Mouse (Mus musculus) ovary, adult 18-20 months (tissue): ENCODE measurements around the gene Gm49322.
"Not testable (repeated sequence)": the region's sequence is repeated elsewhere in the genome, so short reads cannot be mapped to it uniquely, and the experiment has no call there.

ENCODE experiments used
- DNase-seq: peaks from one replicate; pipeline ENCODE4 v3.0.0; 2022; ENCODE audit warnings: low spot score, mixed read lengths

Gene Gm49322

DNA sequence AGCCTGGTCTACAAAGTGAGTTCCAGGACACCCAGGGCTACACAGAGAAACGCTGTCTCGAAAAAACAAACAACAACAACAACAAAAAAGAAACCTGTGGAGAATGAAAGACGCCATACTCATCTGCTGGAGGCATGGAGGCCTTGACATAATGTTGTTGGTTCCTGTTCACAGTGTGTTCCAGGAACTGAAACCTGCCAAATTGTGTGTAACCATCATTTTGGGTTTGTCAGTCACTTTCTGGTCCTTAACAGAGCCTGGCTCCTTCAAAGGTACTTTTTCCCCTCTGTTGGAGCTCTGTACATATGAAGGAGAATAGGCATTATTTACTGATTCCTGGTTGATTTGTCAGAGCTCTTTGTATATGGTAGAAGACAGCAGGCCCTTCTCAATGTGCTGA lies 6.1 kb downstream of the Gm49322 start:
- DNase-seq = no peak

DNA sequence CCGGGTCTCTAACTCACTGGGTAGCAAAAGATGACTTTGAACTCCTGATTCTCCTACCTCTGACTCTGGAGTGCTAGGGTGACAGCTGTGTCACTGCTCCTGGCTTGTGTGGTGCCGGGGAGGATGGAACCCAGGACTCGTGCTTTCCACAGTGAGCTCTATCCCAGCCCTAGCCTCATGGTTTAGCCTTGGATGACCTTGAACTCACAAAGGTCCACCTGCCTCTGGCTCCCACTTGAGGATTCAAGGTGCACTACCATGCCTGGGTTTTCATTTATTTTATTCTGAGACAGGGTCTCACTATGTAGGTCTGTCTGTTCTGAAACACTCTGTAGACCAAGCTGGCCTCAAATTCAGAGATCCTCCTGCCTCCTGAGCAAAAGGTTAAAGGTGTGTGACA lies 8.0 kb downstream of the Gm49322 start:
- no peak for DNase-seq

DNA sequence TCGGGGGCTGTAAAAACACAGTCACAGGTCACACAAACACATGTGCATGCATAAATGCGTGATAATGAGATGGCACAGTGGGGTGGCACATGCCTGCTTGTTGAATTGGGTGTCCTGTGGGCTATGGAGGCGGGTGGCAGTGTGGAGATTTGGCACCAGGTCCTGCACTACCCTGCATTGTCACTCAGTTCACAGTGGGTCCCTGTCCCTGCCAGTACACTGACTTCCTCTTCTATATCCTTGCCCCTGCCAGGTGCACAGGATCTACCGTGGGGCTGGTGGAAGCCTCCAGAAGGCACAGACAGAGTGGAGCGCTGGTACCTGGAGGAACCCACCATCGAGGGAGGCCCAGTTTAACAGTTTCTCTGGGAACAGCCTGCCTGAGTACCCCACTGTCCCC lies 8.5 kb downstream of the Gm49322 start:
- DNase-seq = no peak

DNA sequence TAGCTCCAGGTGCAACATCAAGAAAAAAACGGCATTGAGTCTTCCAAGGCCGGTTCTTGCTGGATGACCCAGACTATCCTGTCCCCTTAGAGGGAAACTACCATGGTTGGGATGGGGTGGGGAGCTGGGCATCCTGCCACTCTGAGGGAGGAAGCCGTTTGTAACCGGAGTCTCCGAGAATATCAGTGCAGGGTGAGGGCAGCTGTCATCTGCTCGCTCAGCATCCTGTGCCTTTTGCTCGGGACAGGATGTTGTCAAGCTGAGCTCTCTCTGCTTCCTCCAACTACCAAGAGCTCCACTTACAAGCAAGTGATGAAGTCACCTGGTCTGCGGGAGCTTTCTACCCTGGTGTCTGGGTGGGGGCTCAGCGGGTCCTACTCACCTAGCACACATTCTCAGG lies 12.4 kb downstream of the Gm49322 start:
- DNase-seq = no peak

DNA sequence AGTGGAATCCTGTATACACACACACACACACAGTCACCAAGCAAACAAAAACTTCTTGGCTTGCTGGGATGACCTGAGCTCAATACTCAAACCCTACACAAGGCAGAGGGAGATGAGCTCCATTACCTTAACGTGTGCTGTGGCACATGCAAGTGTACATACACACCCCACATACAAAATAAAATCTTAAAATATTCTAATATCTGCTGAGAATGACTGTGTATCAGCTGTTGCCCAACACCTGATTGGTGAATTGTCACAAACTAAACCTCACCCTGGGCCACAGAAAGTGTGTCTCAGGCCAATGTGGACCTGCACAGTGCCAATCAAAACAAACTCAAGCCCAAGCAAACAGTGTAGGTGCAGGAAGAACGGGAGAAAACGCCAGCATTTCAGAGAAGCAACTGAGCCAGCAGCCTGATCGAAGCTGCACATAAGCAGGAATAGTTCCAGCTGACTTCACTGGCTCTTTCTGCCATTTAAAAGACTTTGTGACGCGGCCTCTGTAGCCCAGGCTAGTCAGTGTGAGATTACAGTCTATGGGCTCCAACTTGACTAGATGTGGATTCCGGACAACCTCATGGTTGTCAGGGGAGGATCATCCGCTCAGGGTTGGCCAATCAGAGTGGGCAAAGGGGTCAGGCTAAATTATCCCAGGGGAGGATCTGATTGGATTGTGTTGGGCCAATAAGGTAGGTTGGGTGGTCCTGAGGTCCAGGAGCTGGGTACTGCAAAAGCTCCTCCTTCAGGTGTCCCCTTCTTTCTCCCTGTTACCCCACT lies 13.8 kb downstream of the Gm49322 start:
- DNase-seq = no peak

DNA sequence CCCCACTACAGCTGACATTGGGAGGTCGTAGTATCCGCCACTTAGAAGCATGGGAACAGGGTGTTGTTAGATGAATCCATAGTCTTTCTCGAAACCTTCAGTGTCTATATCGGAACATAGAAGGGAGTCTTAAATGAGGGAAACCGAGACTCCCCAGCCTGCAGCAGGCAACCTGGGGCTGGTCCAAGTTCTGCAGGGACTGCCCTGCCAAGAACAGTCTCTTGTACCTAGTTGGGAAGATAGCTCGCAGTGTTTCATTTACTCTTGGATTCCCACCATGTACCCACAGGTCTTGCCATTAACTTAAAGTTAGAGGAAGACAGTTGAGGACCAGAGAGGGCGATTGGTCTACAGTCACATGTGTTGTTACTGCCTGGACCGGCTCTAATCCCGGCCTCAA lies 14.5 kb downstream of the Gm49322 start:
- no peak for DNase-seq

DNA sequence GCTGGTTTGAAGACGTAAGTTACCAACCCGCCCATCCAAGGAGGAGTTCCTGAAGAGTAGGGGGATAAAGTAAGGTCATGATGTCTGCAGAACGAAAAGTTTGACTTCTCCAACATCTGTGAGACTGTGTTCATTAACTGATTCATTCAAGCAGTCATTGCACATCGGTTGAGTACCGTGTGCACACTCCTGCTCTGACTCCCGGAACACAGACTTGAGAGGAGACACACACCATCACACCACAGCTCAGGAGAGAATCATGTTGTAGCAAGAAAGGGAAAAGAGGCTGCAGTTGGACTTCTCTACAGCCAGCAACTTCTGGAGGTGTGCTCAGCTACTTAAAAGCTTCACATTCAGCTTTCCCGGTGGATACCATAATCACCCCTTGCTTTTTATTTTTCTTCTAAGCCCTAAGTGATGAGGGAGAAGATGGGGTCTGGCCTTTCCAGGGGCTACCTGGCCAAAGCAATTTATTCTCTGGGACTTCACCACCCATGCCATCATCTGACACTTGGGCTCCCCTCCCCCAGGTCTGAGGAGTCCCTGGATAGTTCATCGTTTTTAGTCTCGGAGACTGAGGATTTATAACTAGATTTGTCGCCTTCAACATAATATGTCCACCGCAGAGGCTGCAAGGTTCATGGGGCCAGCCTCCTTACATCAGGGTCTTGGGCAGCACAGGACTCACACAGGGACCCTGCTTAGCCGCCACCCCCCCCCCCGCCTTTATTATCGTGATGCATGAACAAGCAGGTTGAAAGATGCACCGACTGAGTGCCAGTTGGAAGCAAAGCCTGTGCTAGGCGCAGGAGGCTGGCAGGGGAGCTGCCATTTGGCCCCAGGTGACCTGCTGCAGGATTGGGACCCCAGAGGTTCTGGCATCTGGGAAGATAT lies 15.2 kb downstream of the Gm49322 start:
- DNase-seq = no peak

DNA sequence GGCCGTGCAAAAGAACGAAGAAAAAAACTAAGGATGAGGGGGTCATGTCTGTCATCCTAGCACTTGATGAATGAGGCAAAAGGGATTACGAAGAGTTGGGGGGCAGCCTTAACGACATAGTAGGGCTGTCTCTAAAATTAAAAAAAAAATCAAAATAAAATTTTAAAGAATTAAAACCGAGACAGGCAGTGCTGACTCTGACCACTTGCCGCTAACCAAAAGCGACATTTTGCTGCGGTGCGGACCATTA lies 15.8 kb downstream of the Gm49322 start:
- no peak for DNase-seq

DNA sequence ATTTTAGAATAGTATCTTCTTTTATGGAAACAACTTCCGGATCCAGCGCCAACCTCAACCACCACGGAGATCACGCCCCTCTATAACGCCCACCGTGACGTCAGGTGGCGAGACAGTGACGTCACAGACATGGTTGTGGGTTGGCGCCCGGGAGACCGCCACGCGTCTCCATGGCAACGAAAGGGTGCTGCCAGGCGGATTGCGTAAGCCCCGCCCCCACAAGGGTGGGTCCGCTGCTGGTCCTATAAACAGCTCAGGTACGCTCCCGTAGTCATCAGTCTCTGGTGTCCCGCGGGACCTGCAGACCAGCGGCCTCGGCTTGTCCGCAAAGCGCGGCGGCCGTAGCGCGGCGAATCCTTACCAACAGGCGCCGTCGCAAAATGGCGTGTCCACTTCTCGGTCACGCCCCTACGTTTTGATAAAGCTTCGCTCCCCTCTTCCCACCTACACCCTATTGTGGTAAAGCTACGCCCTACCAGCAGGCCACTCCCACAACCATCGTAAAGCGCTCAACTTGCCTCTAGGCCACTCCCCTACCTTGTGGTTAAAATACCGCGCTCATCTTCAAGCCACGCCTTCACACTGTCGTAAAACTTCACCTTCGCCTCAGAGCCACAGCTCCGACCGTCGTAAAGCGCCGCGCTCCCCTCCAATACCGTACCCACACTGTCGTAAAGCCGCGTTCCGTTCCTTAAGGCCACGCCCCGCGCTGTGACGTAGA lies 16.3 kb downstream of the Gm49322 start:
- peak; percentile 99 for DNase-seq

DNA sequence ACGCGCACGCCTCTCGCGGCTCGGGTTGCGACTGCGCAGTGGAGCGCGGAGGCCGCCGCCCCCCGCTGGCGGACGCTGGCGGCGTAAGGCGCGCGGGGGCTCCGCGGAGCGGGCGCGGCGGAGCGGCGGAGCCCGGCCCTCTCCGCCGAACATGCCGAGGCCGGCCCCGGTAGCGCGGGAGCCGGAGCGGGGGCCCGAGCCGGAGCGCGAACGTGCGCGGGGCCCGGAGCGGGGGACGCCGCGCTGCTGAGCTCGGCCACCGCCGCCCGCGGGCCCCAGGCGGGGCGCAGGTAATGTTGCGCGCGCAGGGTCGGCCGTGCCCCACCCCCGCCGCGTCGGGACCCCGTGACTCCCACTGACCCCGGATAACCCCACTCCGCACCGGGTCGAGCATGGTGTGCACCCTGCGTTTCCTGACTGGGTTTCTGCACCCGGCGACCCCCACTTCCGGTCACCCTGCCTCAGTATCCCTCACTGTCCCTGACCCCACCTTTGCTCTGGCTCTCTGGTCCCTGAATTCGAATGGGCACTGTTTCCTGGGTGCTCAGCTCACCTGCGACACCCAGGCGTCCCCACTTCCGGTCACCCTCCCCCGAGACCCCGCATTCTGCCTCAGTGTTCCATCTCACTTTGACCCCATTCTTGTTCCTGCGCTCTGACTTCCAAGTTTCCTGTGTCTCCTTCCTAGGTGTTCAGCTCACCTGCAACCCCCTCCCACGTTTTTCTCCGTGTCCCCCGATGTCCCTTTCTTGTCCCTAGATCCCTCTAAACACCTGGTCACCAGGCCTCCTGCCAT lies 17.0 kb downstream of the Gm49322 start, which contains the start of gene Csnk1g2:
Csnk1g2 (plus strand) TSS at position 178 of the 796 bp plus-strand sequence.
- DNase-seq = peak; percentile 34

DNA sequence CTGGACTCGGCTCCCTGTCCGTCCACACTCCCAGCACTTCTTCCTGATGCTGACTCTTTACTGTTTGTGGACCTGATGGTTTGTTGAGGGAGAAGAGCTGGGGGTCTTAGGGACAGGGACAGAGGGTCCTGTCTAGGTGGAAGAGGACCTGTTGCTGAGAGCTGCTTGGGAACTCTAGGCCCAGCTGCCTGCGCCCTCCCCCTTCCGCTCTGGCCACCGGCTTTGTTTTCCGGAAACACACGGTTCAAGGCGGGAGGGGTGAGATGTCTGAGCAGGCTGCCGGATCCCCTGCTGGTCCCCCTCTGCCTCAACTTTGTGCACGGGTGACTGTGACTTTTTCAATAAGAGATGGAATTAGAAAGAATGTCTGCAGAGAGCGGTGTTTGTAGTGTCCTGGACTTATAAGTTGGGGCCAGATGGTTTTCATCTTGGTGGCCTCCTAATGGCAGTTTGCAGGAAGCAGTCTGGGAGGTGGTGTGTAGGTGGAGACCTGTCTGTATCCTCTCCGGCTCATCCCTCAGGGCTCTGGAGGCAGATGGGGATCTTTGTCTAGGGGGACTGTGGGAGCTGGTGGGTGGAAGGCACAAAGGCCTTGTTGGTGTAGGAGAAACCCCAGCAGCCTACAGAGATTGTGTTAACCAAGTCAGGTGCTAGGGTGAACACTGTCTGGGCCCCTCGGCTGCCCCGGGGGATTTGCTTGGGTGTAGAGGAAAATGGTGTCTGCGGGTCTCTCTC lies 17.8 kb downstream of the Gm49322 start:
- DNase-seq = no peak

DNA sequence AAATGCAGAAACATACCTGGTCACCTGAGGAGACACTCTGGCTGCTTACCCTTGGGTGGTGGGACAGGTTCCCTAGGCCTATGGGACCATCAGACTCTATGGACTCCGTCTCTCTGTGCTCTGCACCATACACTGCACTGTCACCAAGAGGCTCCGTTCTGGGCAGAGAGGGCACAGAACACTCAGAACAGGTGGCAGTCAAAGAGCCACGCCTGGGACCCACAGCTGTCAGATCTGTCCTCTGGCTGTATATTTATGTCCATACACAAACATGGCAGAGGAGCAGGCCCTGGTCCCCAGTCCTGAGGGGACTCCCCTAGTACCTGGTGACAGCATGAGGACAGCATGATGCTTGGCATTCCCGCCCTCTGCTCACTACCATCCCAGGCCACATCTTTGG lies 19.9 kb downstream of the Gm49322 start:
- DNase-seq = no peak

DNA sequence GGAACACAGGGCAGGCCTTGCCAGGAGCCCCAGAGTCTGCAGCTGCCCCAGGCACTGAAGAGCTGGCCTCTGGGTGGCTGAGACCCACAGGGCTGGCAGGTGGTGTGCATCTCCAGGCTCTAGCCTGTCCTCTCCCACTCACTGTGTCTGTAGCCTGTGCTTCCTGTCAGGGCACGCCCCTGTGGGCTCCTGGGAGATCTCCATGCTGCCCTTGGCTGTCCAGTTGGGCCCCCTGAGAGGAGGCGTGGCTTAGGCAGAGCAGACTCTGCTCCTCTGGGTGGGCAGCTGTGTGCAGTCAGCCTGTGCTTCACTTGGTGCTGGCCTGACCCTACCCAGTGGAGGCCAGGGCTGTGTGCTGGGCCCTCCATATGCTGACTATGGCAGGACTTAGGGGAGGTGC lies 21.9 kb downstream of the Gm49322 start:
- no peak for DNase-seq

DNA sequence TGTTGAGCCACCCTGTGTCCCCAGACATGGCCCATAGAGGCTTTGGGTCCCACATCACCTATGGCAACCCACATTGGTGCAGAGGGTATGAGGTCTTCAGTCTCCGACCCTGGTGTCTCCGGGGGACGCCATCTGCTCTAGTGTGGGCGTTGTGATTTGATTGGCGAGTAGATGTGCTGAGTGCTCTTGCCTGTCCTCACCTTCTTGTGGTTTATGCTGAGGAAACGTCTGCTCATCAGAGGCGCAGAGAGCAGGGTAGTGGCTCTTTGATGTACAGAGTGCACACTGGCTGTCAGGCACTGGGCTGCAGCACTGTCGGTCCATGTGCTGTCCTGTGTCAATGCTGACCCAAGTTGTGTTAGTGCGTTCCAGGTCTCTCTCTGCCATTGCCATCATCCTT lies 23.1 kb downstream of the Gm49322 start:
- no peak for DNase-seq

DNA sequence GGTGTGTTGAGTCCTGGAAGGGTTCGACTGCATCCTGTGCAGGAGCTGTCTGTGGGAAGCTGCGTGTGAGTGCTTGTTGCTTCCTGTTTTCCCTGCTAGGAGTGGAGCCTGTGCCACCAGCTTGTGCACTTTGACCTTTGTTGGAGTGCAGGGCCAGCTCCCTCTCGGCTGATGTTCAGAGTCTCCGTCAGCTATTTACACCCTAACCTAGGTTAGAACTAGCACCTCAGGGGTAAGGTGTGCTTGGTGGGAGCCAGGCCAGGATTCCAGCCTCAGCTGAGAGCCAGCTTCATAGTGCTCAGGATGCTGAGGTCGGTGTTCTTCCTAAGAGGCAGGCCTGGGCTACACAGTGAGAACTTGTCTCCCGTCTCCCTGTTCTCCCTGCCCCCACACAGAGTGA lies 29.5 kb downstream of the Gm49322 start:
- DNase-seq = no peak

DNA sequence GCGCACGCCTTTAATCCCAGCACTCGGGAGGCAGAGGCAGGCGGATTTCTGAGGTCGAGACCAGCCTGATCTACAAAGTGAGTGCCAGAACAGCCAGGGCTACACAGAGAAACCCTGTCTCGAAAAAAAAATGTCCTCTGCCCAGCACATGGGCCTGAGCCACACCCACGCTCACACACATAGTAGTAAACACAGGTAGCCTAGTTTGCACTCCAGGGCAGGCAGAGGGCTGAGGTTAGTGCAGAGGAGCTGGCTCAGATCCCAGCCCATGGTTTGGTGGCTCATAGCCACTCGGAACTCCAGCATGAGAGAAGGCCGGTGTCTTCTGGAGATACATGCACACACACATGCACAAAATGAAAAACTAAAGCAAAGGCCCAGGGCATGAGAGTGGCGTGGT lies 41.1 kb downstream of the Gm49322 start:
- no peak for DNase-seq

DNA sequence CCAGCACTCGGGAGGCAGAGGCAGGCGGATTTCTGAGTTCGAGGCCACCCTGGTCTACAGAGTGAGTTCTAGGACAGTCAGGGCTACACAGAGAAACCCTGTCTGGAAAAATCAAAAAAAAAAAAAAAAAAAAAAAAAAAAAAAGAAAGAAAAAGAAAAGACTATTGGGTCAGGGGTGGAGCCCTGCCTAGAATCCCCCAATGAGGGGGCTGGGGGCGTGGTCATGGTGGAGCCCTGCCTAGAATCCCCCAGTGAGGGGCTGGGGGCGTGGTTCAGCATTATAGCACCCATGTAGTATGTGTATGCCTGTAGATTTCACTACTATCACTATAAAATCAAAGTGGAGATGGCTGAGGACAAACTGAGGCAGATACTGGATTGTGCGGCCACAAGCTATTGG lies 44.1 kb downstream of the Gm49322 start:
- not testable (repeated sequence) for DNase-seq

DNA sequence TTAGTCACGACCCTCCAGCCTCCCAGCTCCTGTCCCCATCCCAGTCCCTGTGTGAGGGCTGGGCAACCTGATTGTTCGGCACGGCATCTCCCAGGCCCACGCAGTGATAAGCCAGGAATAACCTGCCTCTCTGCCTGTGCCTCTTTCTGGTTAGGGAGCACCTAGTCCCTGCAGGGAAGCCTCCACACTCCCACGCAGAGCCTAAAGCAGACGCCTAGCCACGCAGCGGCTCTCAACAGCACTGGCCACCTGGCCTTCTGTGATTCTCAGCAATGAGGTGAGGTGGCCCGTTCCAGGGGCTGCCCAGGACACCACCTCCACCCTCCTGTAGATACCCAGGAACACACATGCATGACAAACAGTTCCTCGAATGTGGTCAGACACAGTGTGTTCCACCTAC lies 44.6 kb downstream of the Gm49322 start:
- DNase-seq = no peak

DNA sequence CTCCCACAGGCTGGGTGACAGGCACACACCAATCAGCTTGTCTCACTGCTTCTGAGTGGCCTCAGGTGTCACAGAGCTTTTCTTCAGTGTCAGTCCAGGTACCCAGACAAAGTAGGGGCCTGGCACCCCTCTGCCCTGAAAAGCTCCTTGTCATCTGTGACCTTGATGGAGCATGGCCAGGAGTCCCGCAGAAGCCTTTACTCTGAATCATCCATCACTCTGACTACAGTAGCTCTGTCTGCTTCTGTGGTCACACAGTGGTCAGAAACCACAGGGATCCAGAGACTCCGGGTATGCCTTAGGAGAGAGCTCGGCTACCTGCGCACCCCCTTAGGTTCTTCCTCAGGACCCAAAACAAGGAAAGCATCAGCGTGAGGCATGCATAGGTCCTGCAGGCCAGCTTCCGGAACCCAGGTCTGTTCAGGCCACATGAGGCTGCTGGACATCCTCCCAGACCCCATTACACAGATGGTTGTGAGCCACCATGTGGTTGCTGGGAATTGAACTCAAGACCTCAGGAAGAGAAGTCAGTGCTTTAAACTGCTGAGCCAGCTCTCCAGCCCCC lies 47.4 kb downstream of the Gm49322 start:
- DNase-seq = no peak

DNA sequence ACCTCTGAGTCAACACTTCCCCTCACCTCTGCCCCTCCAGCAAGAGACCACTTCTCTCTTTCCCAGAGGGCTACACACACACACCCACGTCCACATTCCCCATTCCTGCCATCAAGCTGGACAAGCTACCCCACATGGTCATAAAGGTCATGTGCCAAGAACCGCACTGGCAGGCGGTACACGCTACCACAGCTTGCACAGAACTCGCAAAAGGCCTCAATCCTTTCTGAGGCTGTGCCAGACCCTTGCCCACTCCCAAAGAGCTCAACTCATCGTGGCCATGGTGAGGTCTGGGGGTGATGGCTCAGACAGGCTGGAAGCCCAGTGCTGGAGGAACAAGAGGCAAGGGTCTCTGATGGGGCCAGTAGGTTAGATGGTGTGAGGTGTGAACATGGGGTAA lies 49.0 kb downstream of the Gm49322 start:
- DNase-seq = no peak
